Comparison of ENCODE assay signal across 8 mouse cellular contexts in genomic region chr4:46858899-46859298, GRCm38 (mm10).
DNase-seq lines count a peak whose midpoint lies in the region; ATAC-seq lines count a peak whose summit lies in the region.

No protein-coding gene starts in this region.

- intact Hi-C loops in left cerebral cortex, postnatal 14 days (cut with DNase I): no loop called here

- no peak for ATAC-seq in granulocyte monocyte progenitor cell, adult 5-6 weeks (replicated peaks; ENCODE audit: poor library complexity, severe bottlenecking)

- DNase-seq in left cerebral cortex, postnatal 14 days (ENCODE audit: low spot score in 2 of 2): peak; percentile 60 to 69
- no peak for DNase-seq in left cerebral cortex, adult 8-10 months (ENCODE audit: low spot score in 2 of 2)
- DNase-seq in cerebellum, postnatal 36 days: peak; percentile 81 to 85
- DNase-seq in heart, adult 8-10 months (ENCODE audit: low spot score): peak; percentile 24
- peak; percentile 45 to 47 for DNase-seq in kidney, adult 8-10 months
- peak; percentile 28 for DNase-seq in lung, postnatal 25 days (ENCODE audit: low spot score)
- no peak for DNase-seq in T-cell, adult 2 months (ENCODE audit: low spot score)

Comparison
In these comparisons a context has a peak if more than half of its experiments do, and no peak if none do; other contexts are left out.
1. DNase-seq: peak in left cerebral cortex, postnatal 14 days (2 of 2), cerebellum, postnatal 36 days (2 of 2), heart, adult 8-10 months (single experiment), kidney, adult 8-10 months (2 of 2) and lung, postnatal 25 days (single experiment); none in left cerebral cortex, adult 8-10 months (0 of 2) and T-cell, adult 2 months (single experiment).